Mouse (Mus musculus) intestine, postnatal 0 days (tissue): ENCODE data around the gene Gcnt3. TPM values are rescaled to one million over a fixed set of nuclear protein-coding genes. Genes with fewer than 3 reads are reported as not detected.

Experiments used
- ATAC-seq: fragments of 200-750 bp; cut with Nextera tagmentation; 2 replicates; pipeline ENCODE4 v1.8.0; 2017; ENCODE audit warnings: mild to moderate bottlenecking, moderate TSS enrichment, moderate library complexity
- H3K27ac ChIP-seq: fragments of 300-500 bp; sonication (generic); 2 replicates; pipeline ENCODE4 v1.5.1; 2014; ENCODE audit warnings: mild to moderate bottlenecking, low read depth, low read length, moderate library complexity
- H3K27me3 ChIP-seq: fragments of 300-500 bp; sonication (generic); replicated peaks from 2 replicates; pipeline ENCODE4 v1.6.1; 2014; ENCODE audit warnings: low read length, mixed read lengths; ENCODE audit not compliant: control insufficient read depth, insufficient read depth
- H3K36me3 ChIP-seq: fragments of 300-500 bp; sonication (generic); 2 replicates; pipeline ENCODE4 v1.6.1; 2014; ENCODE audit warnings: mild to moderate bottlenecking, moderate library complexity; ENCODE audit not compliant: control insufficient read depth, insufficient read depth
- H3K4me1 ChIP-seq: fragments of 300-500 bp; sonication (generic); replicated peaks from 2 replicates; pipeline ENCODE4 v1.6.1; 2014; ENCODE audit warnings: antibody characterized with exemption, low read length, mixed read lengths; ENCODE audit not compliant: control insufficient read depth, insufficient read depth
- H3K4me2 ChIP-seq: fragments of 300-500 bp; sonication (generic); replicated peaks from 2 replicates; pipeline ENCODE4 v1.6.1; 2014; ENCODE audit warnings: low read depth, mild to moderate bottlenecking, moderate library complexity
- H3K4me3 ChIP-seq: fragments of 300-500 bp; sonication (generic); 2 replicates; pipeline ENCODE4 v1.5.1; 2014; ENCODE audit warnings: low read depth, low read length
- H3K9ac ChIP-seq: fragments of 300-500 bp; sonication (generic); 2 replicates; pipeline ENCODE4 v1.6.1; 2014; ENCODE audit warnings: mild to moderate bottlenecking, low read depth, low read length
- H3K9me3 ChIP-seq: fragments of 300-500 bp; sonication (generic); 2 replicates; pipeline ENCODE4 v1.6.1; 2016; ENCODE audit warnings: mixed run types; ENCODE audit not compliant: control insufficient read depth
- CTCF ChIP-seq: sonication (generic); IDR thresholded peaks from 2 replicates; pipeline ENCODE4 v1.5.1; 2016; ENCODE audit warnings: low read depth, mild to moderate bottlenecking, control low read depth, antibody characterized with exemption, moderate library complexity
- WGBS: fragments of 180-500 bp; shearing (Covaris S2); extraction: QIAGEN DNeasy Blood & Tissue Kit; methylation state at CpG from one replicate; pipeline ENCODE4 v1.1.7; 2014; 5-methylcytosine and 5-hydroxymethylcytosine counted together
- polyA plus RNA-seq: library from polyadenylated mRNA; unstranded; fragments of >200 nt; fragmentation: Nextera tagmentation; extraction: Ambion mirVana; gene quantifications from 2 replicates; pipeline ENCODE4 v1.2.1, GENCODE M21; 2015

Gcnt3 gene
- polyA plus RNA-seq, 1 experiment from 2014 or later, result 11.0 TPM

DNA sequence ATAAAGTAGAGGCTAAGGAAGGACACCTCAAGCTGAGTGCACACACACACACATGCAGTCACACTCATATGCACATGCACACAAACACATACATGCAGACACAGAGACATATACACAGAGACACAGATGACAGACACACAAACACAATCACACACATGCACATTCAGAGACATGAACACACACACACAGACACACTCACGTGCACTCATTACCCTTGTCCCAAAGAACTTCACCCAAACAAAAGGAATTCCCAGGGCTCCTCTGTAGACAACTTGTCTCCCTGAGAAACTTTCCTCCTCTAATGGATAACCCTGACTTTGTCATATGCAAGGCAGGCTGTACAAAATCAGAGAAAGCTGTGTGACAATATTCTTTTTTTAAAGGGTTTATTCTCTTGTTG, 52.4 kb downstream of the Gcnt3 start:
- Histone ChIP-seq H3K27me3 (no peaks in the 10 kb centered on the region), H3K36me3 (no peaks in the 10 kb centered on the region), H3K4me3 (no peak overlapping the region), H3K4me2 (no peak overlapping the region), H3K4me1 (no peaks in the 10 kb centered on the region), H3K27ac (no peak overlapping the region), H3K9me3 (no peaks in the 10 kb centered on the region), H3K9ac (no peak overlapping the region)
- TF ChIP-seq CTCF, result no peak
- 79% methylated on average over 1 of the region's 1 CpGs for WGBS
- ATAC-seq, result no peak

Other genes with a start within 250 kb of the Gcnt3 start
- 38.0 and 38.7 TPM in 2 replicates for gene Bnip2, start 48.6 kb downstream of the Gcnt3 start, polyA plus RNA-seq
- gene Gtf2a2, start 25.5 kb downstream of the Gcnt3 start, polyA plus RNA-seq, result 127 and 128 TPM in 2 replicates
- gene Fam81a, start 104.5 kb upstream of the Gcnt3 start, polyA plus RNA-seq, result 0.83 and 0.92 TPM in 2 replicates
- gene Myo1e, start 169.3 kb upstream of the Gcnt3 start, polyA plus RNA-seq, result 15.2 and 16.2 TPM in 2 replicates